Mouse (Mus musculus) v-Abl transformed pro-B cells (cell line): ENCODE measurements around the gene Mpp2.

Experiments
- in situ Hi-C, 2 experiments: fragments of 400-800 bp; cut with MboI; formaldehyde crosslinking; loops; one replicate each; pipeline ENCODE4 v1.15.1; 2025; ENCODE audit not compliant: unreplicated experiment in 2 of 2

Gene Mpp2

DNA sequence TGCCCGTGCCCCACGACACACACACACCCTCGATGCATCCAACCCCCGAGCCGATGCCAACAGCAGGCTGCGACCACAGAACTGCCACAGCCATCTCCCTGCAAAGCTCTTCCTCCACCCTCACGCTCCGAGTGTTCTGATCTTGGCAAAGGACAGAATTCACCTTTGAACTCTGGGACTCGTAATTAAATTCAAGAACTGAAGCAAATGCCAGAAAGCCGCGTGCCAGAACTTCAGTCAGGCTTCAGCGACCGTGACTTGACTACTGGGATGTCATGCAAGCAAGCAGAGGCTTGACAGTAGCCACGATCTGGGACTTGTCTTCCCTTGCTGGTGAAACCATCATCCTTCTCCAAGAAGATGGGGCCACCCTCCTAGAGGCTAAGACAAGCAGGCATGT is 14.6 kb downstream of the Mpp2 start:
- in situ Hi-C loops: no loop called here

DNA sequence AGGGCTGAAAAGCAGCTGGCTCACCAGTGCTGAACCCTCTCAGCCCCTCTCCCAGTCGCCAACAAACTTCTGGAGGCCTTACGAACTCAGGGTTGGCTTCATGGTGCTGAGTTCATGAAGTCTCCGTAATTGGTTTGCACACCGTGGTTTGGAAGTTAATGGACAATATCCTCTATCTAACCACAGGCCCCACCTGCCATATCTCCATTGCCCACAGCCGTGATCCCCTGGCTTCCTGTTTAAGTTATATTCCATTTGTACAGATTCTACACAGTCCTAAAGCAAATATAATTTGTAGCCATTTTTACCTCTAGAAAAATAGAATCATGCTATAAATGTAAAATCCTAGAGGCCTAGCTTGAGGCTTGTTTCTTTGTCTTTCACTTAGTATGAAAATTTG is 15.6 kb downstream of the Mpp2 start:
- in situ Hi-C loops: no loop called here

DNA sequence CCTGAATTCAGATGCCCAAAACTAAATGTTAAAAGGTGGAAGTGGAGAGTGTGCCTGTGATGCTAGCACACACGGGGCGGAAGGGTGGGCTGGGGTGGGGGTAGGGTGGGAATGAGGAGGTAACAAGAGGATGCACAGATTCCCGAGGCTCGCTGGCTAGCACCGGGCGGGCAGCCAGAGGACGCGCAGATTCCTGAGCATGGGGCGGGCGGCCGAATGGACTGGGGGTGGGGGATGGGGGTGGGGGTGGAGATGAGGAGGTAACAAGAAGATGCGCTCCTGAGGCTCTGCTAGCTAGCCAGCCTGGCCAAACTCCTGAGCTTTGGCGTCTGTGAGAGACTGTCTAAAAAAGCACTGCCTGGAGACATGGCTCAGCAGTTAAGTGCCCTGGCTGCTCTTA is 17.9 kb downstream of the Mpp2 start:
- in situ Hi-C loops: no loop called here

DNA sequence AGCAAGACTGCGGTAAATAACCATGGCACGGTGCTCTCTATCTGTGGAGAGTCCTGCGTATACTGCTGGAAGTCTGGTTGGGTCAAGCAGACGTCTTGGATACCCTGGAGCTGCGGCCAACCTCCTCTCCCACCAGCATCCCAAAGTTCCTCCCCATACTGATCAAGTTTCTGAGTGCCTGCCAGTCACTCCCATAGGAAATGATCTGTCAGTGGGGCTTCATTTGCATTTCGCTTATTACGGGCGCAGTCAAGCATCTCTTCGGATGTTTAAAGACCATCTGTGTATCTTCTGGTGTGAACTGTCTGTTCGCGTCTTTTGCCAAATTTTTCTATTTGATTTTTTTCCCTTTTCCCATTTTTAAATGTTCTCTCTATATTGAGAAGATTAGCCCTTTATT is 18.7 kb downstream of the Mpp2 start:
- in situ Hi-C loops: loop anchor here (5.0 to 10.0 kb wide), 5 partner anchors 68 to 585 kb away; partner anchors contain the start of genes Asb16 (in 1 of the 2) and Hdac5 (in 1 of the 2)

DNA sequence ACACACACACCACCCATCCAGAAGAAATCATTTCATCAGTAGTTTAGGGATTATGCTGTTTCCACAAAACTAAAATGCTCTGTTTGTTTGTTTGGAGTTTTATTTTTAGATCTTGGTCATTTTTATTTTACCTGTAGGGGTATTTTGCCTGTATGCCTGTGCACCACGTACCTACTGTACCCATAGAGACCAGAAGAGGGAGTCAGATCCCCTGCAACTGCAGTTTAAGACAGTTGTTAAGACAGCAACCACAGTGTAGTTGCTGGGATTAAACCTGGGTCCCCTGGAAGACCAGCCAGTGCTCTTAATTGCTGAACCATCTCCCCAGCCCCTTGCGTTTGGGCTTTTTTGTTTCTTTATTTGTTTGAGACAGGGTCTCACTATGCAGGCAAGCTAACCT is 19.3 kb downstream of the Mpp2 start:
- in situ Hi-C loops: loop anchor here (5.0 to 10.0 kb wide), 5 partner anchors 68 to 586 kb away; partner anchors contain the start of genes Asb16 (in 1 of the 2) and Hdac5 (in 1 of the 2)

- in situ Hi-C loops: loop anchor here (5.0 to 10.0 kb wide), 3 partner anchors 74 to 592 kb away; partner anchors contain the start of gene Hdac5 (in 1 of the 2)
Measured at GRCm38 (mm10) chr11:102063076-102063475, 25.2 kb downstream of the Mpp2 start.

- in situ Hi-C loops: loop anchor here (5.0 to 10.0 kb wide), 3 partner anchors 75 to 593 kb away; partner anchors contain the start of gene Hdac5 (in 1 of the 2)
Measured at GRCm38 (mm10) chr11:102061941-102062473, 26.3 kb downstream of the Mpp2 start.

DNA sequence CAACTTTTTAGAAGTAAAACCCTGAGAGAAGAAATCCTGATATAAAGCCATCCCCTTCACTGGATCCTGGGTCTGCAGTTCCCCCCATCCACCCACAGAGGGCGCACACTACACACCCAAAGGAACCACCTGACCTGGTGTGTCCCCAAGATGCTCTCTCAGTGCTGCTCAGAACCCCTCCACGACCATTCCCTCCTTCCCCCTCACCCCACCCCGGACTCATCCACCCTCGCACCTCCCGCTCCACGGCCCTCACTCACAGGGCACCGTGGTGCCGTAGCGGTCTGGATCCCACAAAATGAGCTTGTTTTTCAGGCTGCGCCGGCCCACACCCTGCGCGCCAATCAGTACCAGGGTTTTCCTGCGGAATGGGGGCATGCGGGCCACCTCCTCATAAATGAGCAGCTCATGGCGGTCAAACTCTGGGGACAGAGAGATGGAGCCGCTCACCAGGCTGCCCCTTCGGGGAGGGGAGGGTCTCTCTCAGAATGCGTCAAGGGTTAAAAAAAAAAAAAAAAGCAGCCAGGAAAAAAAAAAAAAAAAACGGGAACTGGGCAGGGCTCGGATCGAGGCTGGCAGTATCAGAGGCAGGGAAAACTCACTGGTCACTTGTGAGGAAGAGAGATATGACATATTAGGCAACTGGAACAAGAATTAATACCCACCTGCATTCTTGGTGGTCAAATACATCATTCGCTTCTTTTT is 26.9 kb downstream of the Mpp2 start:
- in situ Hi-C loops: loop anchor here (5.0 to 10.0 kb wide), 3 partner anchors 76 to 593 kb away; partner anchors contain the start of gene Hdac5 (in 1 of the 2)

- in situ Hi-C loops: loop anchor here in 1 of 2 experiments (10.0 kb wide), 1 partner anchor 139 kb away; no protein-coding TSS in a partner anchor
Measured at GRCm38 (mm10) chr11:102053847-102054246, 34.5 kb downstream of the Mpp2 start.

- in situ Hi-C loops: loop anchor here in 1 of 2 experiments (10.0 kb wide), 1 partner anchor 138 kb away; no protein-coding TSS in a partner anchor
Measured at GRCm38 (mm10) chr11:102053183-102053582, 35.1 kb downstream of the Mpp2 start.

- in situ Hi-C loops: loop anchor here in 1 of 2 experiments (10.0 kb wide), 1 partner anchor 138 kb away; no protein-coding TSS in a partner anchor
Measured at GRCm38 (mm10) chr11:102052697-102053096, 35.6 kb downstream of the Mpp2 start.

DNA sequence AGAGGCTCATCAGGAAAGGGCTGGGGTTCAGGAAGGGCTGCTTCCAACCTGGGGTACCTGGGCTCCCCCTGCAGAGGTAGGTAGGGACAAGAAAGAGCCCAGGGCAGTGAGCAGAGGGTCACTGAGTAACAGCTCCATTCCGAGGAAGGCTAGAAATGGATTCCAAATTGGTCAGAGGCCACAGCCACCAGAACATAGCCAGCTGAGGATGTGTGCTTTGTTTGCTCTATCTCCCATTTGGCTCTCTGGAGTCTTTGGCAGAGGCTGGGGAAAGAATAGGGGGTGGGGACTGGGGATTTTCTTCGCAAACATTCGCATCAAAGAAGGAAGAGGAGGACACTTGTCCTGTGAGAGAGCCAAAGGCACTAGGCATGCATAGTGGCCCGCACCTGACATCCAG is 36.4 kb downstream of the Mpp2 start:
- in situ Hi-C loops: loop anchor here in 1 of 2 experiments (10.0 kb wide), 1 partner anchor 137 kb away; no protein-coding TSS in a partner anchor

DNA sequence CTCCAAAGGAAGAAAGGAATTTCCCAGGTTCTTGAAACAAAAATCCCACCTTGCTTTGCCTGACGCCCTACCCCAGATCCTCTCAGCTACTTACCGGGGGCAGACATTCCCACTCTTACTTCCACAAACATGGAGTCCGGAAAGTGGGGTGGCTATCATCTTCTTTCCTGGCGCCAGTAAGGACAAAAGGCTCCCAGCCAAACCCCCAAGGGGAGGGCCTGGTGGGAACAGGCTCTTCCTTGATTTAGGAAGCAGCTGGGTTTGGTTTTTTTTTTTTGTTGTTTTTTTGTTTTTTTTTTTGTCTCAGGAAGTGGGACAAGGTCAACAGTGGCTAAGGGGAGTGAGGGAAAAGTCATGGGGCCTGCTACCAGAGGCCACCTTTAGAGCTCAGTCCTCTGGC is 36.8 kb downstream of the Mpp2 start:
- in situ Hi-C loops: loop anchor here in 1 of 2 experiments (10.0 kb wide), 1 partner anchor 137 kb away; no protein-coding TSS in a partner anchor

- in situ Hi-C loops: loop anchor here (10.0 kb wide), 1 partner anchor 135 kb away; no protein-coding TSS in a partner anchor
Measured at GRCm38 (mm10) chr11:102049875-102050482, 38.3 kb downstream of the Mpp2 start.

- in situ Hi-C loops: loop anchor here in 1 of 2 experiments (10.0 kb wide), 1 partner anchor 132 kb away; no protein-coding TSS in a partner anchor
Measured at GRCm38 (mm10) chr11:102046607-102047006, 41.7 kb downstream of the Mpp2 start.

DNA sequence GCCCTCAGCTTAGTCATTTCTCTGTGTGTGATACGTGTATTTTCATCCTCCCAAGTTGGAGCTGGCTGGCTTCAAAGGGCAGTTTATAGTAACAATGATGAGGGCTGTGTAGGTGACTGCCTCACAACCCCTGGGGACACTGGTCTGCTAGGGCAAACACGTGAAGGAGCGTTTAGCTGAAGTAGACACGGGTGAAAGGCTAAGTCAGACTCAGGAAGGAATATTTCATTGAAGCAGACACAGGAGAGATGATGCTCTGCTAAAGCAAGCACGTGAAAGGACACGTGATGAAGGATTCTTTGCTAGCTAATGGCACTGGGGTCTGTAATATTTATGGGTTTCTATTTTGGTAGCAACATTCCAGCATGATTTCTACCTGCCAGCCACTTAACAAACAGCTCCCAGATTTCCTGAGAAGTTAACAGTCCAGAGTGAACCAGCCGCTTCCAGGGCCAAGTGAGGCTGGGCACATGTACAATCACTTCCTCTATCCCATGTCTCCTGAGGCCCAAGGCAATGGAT is 43.6 kb downstream of the Mpp2 start:
- in situ Hi-C loops: loop anchor here in 1 of 2 experiments (10.0 kb wide), 1 partner anchor 130 kb away; no protein-coding TSS in a partner anchor

DNA sequence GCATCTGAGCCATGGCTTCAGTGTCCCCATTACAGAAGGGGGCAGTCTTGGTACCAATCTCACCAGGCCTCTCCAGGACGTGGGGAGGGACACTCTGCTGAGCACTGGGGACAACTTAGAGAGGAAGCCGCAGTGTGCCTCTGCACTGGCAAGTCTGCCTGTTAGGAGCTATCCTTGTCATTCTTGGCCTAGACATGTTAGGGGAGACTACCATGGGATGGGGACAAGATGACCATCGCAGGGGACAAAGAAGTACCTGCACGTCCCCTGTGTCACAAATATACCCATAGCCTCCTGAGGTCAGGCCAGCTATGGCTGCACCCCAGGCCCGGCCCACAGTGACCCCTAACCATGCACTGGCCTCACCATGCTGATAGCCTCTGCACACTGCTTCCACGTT is 44.9 kb downstream of the Mpp2 start:
- in situ Hi-C loops: loop anchor here in 1 of 2 experiments (10.0 kb wide), 1 partner anchor 129 kb away; no protein-coding TSS in a partner anchor

DNA sequence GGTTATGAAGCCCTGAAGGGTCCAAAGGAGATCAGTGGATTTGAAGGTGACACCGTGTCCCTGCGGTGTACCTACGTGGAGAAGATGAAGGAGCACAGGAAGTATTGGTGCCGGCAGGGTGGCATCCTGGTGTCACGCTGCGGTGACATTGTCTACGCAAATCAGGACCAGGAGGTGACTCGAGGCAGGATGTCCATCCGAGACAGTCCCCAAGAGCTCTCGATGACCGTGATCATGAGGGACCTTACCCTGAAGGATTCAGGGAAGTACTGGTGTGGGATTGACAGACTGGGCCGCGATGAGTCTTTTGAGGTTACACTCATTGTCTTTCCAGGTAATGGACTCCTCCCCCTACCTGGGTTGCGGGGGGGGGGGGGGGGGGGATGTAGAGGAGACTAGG is 45.3 kb downstream of the Mpp2 start:
- in situ Hi-C loops: loop anchor here in 1 of 2 experiments (10.0 kb wide), 1 partner anchor 128 kb away; no protein-coding TSS in a partner anchor

DNA sequence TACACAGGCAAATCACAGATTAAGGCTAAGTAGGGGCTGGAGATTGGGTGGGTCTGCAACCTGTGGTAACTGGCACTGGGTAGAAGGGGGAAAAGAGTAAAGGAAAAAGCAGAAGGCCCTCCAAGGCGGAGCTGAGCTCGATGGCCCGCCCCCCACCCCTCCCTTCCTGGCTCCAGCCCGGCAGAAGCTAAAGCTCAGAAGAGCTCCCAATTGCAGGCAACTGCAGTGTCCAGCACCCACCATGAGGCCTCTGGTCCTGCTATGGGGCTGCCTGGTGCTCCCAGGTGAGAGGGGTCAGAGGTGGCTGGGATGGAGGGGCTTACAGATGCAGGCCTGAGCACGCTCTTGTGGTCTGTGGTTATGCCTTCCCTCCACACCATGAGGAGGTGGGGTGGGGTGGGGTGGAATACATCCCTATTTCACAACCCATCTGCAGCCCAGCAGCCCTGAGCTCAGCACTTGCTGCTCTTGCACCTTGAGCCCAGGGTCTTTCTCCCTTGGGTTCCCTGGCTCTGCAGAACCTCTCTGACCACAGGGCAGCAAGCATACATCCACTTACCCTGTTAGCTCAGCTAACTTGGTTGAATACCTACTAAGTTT is 46.9 kb downstream of the Mpp2 start, which contains the start of gene Cd300lg:
TSS of gene Cd300lg (plus strand) at position 160 of the 600 bp plus-strand sequence.
- in situ Hi-C loops: loop anchor here in 1 of 2 experiments (10.0 kb wide), 1 partner anchor 127 kb away; no protein-coding TSS in a partner anchor

DNA sequence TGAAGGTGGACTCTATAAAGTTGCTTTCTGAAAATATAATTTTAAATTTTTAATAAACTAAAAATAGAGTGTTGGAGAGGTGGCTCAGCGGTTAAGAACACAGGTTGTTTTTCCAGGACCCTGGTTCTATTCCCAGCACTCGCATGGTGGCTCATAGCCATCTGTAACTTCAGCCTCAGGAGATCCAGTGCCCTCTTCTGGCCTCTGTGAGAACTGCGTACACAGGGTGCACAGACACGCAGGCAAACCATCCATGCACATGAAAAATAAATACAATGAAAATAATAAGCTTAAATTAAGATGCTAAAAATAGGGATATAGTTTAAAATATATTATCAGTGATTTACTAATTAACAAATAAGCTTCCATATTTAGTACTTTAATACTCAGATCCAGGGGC is 47.7 kb downstream of the Mpp2 start:
- in situ Hi-C loops: loop anchor here in 1 of 2 experiments (10.0 kb wide), 1 partner anchor 126 kb away; no protein-coding TSS in a partner anchor
